Mouse (Mus musculus): ENCODE data around the gene Tha1. TPM values are rescaled to one million over a fixed set of nuclear protein-coding genes. Genes with fewer than 3 reads are reported as not detected.

Gene Tha1
- total and polyA plus RNA-seq, 3 experiments, result 9.2 to 14.6 (median 9.3) TPM

DNA sequence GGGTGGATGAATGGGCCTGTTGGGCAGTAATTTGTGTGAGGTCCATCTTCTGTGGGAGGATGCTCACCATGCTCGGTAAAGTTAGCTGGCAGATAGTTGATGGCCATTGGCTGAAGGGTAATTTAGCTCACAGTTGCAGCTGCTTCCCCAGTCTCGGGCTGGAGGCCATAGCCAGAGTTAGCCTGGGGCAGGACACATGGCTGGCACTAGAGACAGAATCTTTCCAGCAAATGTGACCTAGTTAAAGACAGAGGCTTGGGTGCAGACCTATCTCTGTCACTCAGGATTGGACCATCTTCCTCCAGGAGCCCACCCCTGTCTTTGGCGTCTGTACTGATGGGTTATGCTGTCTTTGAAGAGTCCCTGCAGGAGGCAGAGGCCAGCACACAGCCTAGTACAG lies 14.9 kb downstream of the Tha1 start:
- intact Hi-C loops (cut with DNase I), result no loop called here
- no peaks in the 10 kb centered on the region for H3K36me3 ChIP-seq (ENCODE audit: control insufficient read depth, insufficient read depth, low read length)
- no peak overlapping the region for H3K27ac ChIP-seq
- H3K27me3 ChIP-seq (ENCODE audit: control insufficient read depth, insufficient read depth, low read length), result peaks cover 6% of the 10 kb centered on the region; the same call in 1 of the 2 replicates
- H3K4me1 ChIP-seq (ENCODE audit: control insufficient read depth, insufficient read depth, low read length), result no peaks in the 10 kb centered on the region
- no peak for TF ChIP-seq EP300 (IDR thresholded peaks at IDR 0.05; ENCODE audit: insufficient read depth, low read depth, low read length)
- no peak for TF ChIP-seq CTCF (IDR thresholded peaks at IDR 0.05)
- no peak for TF ChIP-seq POLR2A (IDR thresholded peaks at IDR 0.05; ENCODE audit: insufficient read depth, low read depth, low read length)
- 76% methylated on average over 3 of the region's 3 CpGs for WGBS
- H3K4me3 ChIP-seq, result no peak overlapping the region
- DNase-seq, result no peak
- H3K79me2 ChIP-seq (replicated peaks; ENCODE audit: control insufficient read depth, insufficient read depth, low read length), result no peaks in the 10 kb centered on the region
- no peak overlapping the region for H3K9ac ChIP-seq (ENCODE audit: low read depth, low read length)

DNA sequence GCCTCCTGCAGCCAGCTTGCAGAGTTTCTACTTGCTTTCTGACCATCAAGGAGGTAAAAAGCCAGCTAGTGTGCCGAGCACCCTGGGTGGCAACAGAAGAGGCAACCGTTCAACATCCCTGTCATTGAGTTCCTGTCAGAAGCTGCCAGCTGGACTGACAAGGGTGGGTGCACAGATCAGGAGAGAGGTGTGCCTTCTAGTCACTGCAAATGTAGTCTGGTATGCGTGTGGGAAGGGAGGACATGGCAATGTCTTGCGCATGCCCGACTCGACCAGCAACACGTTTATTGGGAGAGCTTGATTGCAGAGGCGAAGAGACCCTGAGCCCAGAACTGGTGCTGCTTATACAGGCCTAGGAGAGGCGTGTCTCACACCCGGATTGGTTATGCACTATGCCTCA lies 15.8 kb downstream of the Tha1 start:
- Histone ChIP-seq H3K36me3 (ENCODE audit: control insufficient read depth, insufficient read depth, low read length) (no peaks in the 10 kb centered on the region), H3K4me3 (no peak overlapping the region), H3K27me3 (ENCODE audit: control insufficient read depth, insufficient read depth, low read length) (peaks cover 6% of the 10 kb centered on the region; the same call in 1 of the 2 replicates), H3K9ac (ENCODE audit: low read depth, low read length) (no peak overlapping the region), H3K4me1 (ENCODE audit: control insufficient read depth, insufficient read depth, low read length) (no peaks in the 10 kb centered on the region), H3K27ac (no peak overlapping the region), H3K79me2 (replicated peaks; ENCODE audit: control insufficient read depth, insufficient read depth, low read length) (no peaks in the 10 kb centered on the region)
- TF ChIP-seq EP300 (IDR thresholded peaks at IDR 0.05; ENCODE audit: insufficient read depth, low read depth, low read length) (no peak), POLR2A (IDR thresholded peaks at IDR 0.05; ENCODE audit: insufficient read depth, low read depth, low read length) (no peak), CTCF (IDR thresholded peaks at IDR 0.05) (no peak)
- DNase-seq, result no peak
- intact Hi-C loops (cut with DNase I), result no loop called here
- WGBS, result 95% methylated on average over 10 of the region's 10 CpGs

DNA sequence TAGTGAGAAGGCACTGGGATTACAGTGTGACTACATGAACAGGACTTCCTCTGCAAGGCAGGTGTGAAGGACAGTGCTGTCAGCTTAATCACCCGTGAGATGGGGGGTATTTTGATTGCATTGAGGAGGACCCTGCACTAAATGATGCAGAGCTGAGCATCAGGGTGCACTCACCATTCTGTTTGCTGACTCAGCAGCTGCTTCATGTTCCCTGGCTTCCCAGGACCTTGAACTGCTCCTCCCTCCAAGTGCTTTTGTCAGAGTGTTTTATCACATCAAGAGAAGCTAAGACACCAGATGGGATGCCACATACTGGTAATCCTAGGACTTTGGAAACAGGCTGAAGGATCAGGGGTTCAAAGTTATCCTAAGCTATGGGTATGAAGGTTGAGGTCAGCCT lies 17.3 kb downstream of the Tha1 start:
- TF ChIP-seq POLR2A (IDR thresholded peaks at IDR 0.05; ENCODE audit: insufficient read depth, low read depth, low read length), result no peak
- TF ChIP-seq CTCF (IDR thresholded peaks at IDR 0.05), result no peak
- no peak for TF ChIP-seq EP300 (IDR thresholded peaks at IDR 0.05; ENCODE audit: insufficient read depth, low read depth, low read length)
- Histone ChIP-seq H3K27ac (no peak overlapping the region), H3K4me1 (ENCODE audit: control insufficient read depth, insufficient read depth, low read length) (no peaks in the 10 kb centered on the region), H3K36me3 (ENCODE audit: control insufficient read depth, insufficient read depth, low read length) (no peaks in the 10 kb centered on the region), H3K4me3 (no peak overlapping the region), H3K79me2 (replicated peaks; ENCODE audit: control insufficient read depth, insufficient read depth, low read length) (no peaks in the 10 kb centered on the region), H3K27me3 (ENCODE audit: control insufficient read depth, insufficient read depth, low read length) (peaks cover 6% of the 10 kb centered on the region; the same call in 1 of the 2 replicates), H3K9ac (ENCODE audit: low read depth, low read length) (no peak overlapping the region)
- DNase-seq, result no peak
- intact Hi-C loops (cut with DNase I), result no loop called here
- WGBS, result 77% methylated on average over 1 of the region's 1 CpGs

DNA sequence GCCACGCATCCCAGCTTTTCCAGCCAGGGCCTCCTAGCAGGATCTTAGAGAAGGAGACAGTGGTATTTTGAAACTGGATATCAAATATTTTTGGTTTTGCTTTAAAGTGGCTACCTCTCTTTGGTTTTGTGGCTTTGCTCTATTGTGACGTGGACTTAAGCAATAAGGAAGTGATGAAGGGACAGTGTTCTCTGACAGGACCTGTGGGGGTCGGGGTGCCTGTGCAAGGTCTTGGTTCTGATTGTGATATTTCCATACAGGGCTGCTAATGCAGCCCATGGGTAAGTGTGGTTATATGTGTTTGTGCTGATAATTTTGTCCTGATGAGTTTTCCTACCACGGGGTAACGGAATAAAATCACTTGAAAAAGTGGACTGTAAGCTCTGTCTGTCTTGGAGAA lies 17.9 kb downstream of the Tha1 start:
- 0 out of 2 replicates have a peak, but pooled peaks cover 3% of the 10 kb centered on the region for H3K27me3 ChIP-seq (ENCODE audit: control insufficient read depth, insufficient read depth, low read length)
- no peaks in the 10 kb centered on the region for H3K36me3 ChIP-seq (ENCODE audit: control insufficient read depth, insufficient read depth, low read length)
- no peak overlapping the region for H3K27ac ChIP-seq
- no peaks in the 10 kb centered on the region for H3K4me1 ChIP-seq (ENCODE audit: control insufficient read depth, insufficient read depth, low read length)
- no peak overlapping the region for H3K4me3 ChIP-seq
- no peaks in the 10 kb centered on the region for H3K79me2 ChIP-seq (replicated peaks; ENCODE audit: control insufficient read depth, insufficient read depth, low read length)
- no peak overlapping the region for H3K9ac ChIP-seq (ENCODE audit: low read depth, low read length)
- 94% methylated on average over 5 of the region's 5 CpGs for WGBS
- intact Hi-C loops (cut with DNase I), result no loop called here
- no peak for TF ChIP-seq POLR2A (IDR thresholded peaks at IDR 0.05; ENCODE audit: insufficient read depth, low read depth, low read length)
- TF ChIP-seq CTCF (IDR thresholded peaks at IDR 0.05), result no peak
- TF ChIP-seq EP300 (IDR thresholded peaks at IDR 0.05; ENCODE audit: insufficient read depth, low read depth, low read length), result no peak
- no peak for DNase-seq

DNA sequence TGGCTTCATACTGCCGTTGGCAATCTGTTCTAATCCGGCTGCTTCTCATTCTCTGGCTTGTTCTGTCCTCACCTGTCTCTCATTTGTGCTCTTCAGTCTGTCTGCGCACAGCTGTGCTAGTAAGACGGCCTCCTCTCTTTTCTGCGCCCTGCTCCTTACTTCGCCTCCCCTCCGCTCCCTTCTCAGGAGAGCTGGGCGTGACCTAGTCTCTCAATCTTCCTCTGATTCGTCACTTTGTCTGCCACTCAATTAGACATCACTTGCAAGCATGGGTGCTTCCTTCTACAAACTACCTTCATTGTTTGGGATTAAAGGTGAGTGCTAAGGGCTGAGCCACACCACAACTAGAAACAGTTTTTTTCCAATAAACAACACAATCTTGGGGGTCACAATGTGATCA lies 19.0 kb downstream of the Tha1 start:
- intact Hi-C loops (cut with DNase I), result no loop called here
- Histone ChIP-seq H3K27ac (no peak overlapping the region), H3K79me2 (replicated peaks; ENCODE audit: control insufficient read depth, insufficient read depth, low read length) (no peaks in the 10 kb centered on the region), H3K9ac (ENCODE audit: low read depth, low read length) (no peak overlapping the region), H3K4me1 (ENCODE audit: control insufficient read depth, insufficient read depth, low read length) (peaks cover 2% of the 10 kb centered on the region), H3K27me3 (ENCODE audit: control insufficient read depth, insufficient read depth, low read length) (no peaks in the 10 kb centered on the region), H3K36me3 (ENCODE audit: control insufficient read depth, insufficient read depth, low read length) (no peaks in the 10 kb centered on the region), H3K4me3 (no peak overlapping the region)
- WGBS, result 93% methylated on average over 9 of the region's 9 CpGs
- no peak for DNase-seq
- TF ChIP-seq POLR2A (IDR thresholded peaks at IDR 0.05; ENCODE audit: insufficient read depth, low read depth, low read length), result no peak
- no peak for TF ChIP-seq CTCF (IDR thresholded peaks at IDR 0.05)
- TF ChIP-seq EP300 (IDR thresholded peaks at IDR 0.05; ENCODE audit: insufficient read depth, low read depth, low read length), result no peak

DNA sequence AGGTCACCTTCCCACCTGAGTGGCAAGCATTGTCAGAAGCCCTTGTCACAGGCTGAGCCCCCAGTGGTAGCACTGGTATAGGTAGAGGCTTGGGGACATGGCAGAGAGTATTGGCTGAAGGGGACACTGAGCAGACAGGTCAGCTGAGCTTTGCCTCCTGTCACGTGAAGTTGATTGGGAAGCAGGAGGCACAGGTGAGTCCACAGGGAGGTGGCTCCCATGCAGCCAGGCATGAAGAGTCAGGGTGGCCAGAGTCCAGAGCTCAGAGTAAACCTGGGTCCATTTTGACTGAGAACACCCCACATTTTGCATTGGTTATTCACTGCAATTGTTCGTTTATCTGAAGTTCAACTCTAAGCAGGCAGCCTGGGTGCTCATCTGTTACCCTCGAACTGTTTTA lies 20.4 kb downstream of the Tha1 start:
- Histone ChIP-seq H3K9ac (ENCODE audit: low read depth, low read length) (no peak overlapping the region), H3K27me3 (ENCODE audit: control insufficient read depth, insufficient read depth, low read length) (no peaks in the 10 kb centered on the region), H3K27ac (no peak overlapping the region), H3K4me1 (ENCODE audit: control insufficient read depth, insufficient read depth, low read length) (peaks cover 2% of the 10 kb centered on the region), H3K79me2 (replicated peaks; ENCODE audit: control insufficient read depth, insufficient read depth, low read length) (no peaks in the 10 kb centered on the region), H3K36me3 (ENCODE audit: control insufficient read depth, insufficient read depth, low read length) (no peaks in the 10 kb centered on the region), H3K4me3 (no peak overlapping the region)
- WGBS, result 90% methylated on average over 3 of the region's 3 CpGs
- intact Hi-C loops (cut with DNase I), result no loop called here
- TF ChIP-seq POLR2A (IDR thresholded peaks at IDR 0.05; ENCODE audit: insufficient read depth, low read depth, low read length) (no peak), EP300 (IDR thresholded peaks at IDR 0.05; ENCODE audit: insufficient read depth, low read depth, low read length) (no peak), CTCF (IDR thresholded peaks at IDR 0.05) (no peak)
- no peak for DNase-seq

All from heart, adult 2 months (tissue).